Mouse (Mus musculus) CH12.LX (cell line): ENCODE measurements at regions not wholly inside any gene's neighbourhood (a gene's known extent, or its start where the extent isn't known, plus 50 kb on each side); places are given as distances from the start of the nearest gene placed in this dataset.

Experiments
- DNase-seq: peaks from one replicate; pipeline ENCODE4 v3.0.0-alpha.2; 2013; ENCODE audit errors: extremely low read depth
- H3K27ac ChIP-seq: 2 replicates; pipeline ENCODE4 v1.5.1; 2012; ENCODE audit warnings: low read depth, mild to moderate bottlenecking, control low read depth, moderate library complexity; ENCODE audit not compliant: insufficient read depth
- H3K27me3 ChIP-seq: replicated peaks from 2 replicates; pipeline ENCODE3; 2012; ENCODE audit warnings: inconsistent platforms
- H3K36me3 ChIP-seq, 2 experiments: replicated peaks in 1 of 2; 2 replicates each; pipeline versions ENCODE3 to v1.6.1; 2012; ENCODE audit warnings: inconsistent platforms in 1 of 2, low read length in 1 of 2, mild to moderate bottlenecking in 1 of 2, mixed read lengths in 1 of 2, moderate library complexity in 1 of 2; ENCODE audit not compliant: control insufficient read depth in 1 of 2, insufficient read depth in 1 of 2
- H3K4me1 ChIP-seq, 2 experiments: 2 replicates each; pipeline ENCODE4 v1.6.1; 2012; ENCODE audit warnings: inconsistent platforms in 1 of 2, moderate library complexity in 1 of 2; ENCODE audit not compliant: insufficient read depth in 2 of 2, control insufficient read depth in 1 of 2
- H3K4me2 ChIP-seq: 2 replicates; pipeline ENCODE4 v1.6.1; 2012; ENCODE audit warnings: low read depth, mild to moderate bottlenecking, control low read depth; ENCODE audit not compliant: poor library complexity, insufficient read depth, severe bottlenecking
- H3K4me3 ChIP-seq, 3 experiments: fragments of 150-350 bp in 1 of 3; sonication (generic) in 1 of 3; replicated peaks in 1 of 3; 2 replicates each; pipeline versions ENCODE3 to v1.5.1; 2011 to 2012; ENCODE audit warnings: low read depth in 2 of 3, low read length in 2 of 3, mild to moderate bottlenecking in 2 of 3, moderate library complexity in 2 of 3, control low read depth in 1 of 3, improper control_type of control experiment in 1 of 3, inconsistent platforms in 1 of 3, mixed read lengths in 1 of 3; ENCODE audit not compliant: poor library complexity in 1 of 3
- H3K79me2 ChIP-seq: replicated peaks from 2 replicates; pipeline ENCODE4 v1.6.1; 2012; ENCODE audit warnings: mild to moderate bottlenecking, moderate library complexity; ENCODE audit not compliant: control insufficient read depth, poor library complexity, insufficient read depth, severe bottlenecking; ENCODE audit errors: extremely low read depth
- H3K9ac ChIP-seq: 2 replicates; pipeline ENCODE4 v1.6.1; 2012; ENCODE audit warnings: low read depth, mild to moderate bottlenecking, control low read depth, moderate library complexity; ENCODE audit not compliant: insufficient read depth
- H3K9me3 ChIP-seq: replicated peaks from 2 replicates; pipeline ENCODE3; 2012; ENCODE audit warnings: low read length, inconsistent platforms, mixed read lengths
- BHLHE40 ChIP-seq: IDR thresholded peaks from 2 replicates; pipeline ENCODE4 v1.6.1; 2011; ENCODE audit warnings: mild to moderate bottlenecking, low read depth, low read length, improper control_type of control experiment
- E2F4 ChIP-seq: IDR thresholded peaks from 2 replicates; pipeline ENCODE4 v1.6.1; 2011; ENCODE audit warnings: low read depth, low read length, improper control_type of control experiment; ENCODE audit not compliant: insufficient replicate concordance
- ETS1 ChIP-seq: conservative IDR thresholded peaks from 2 replicates; pipeline ENCODE4 v1.6.1; 2012; ENCODE audit warnings: low read depth, mild to moderate bottlenecking, inconsistent platforms, low read length, improper control_type of control experiment, moderate library complexity
- GABPA ChIP-seq: IDR thresholded peaks from 2 replicates; pipeline ENCODE4 v1.6.1; 2012; ENCODE audit warnings: low read depth, low read length, improper control_type of control experiment, inconsistent platforms; ENCODE audit not compliant: insufficient replicate concordance
- MAFK ChIP-seq: IDR thresholded peaks from 2 replicates; pipeline ENCODE4 v1.6.1; 2011; ENCODE audit warnings: low read length, improper control_type of control experiment; ENCODE audit not compliant: insufficient replicate concordance
- MAZ ChIP-seq: IDR thresholded peaks from 2 replicates; pipeline ENCODE4 v1.6.1; 2012; ENCODE audit warnings: low read depth, mild to moderate bottlenecking, inconsistent platforms, low read length, improper control_type of control experiment, moderate library complexity
- MXI1 ChIP-seq: IDR thresholded peaks from 2 replicates; pipeline ENCODE4 v1.6.1; 2011; ENCODE audit warnings: mild to moderate bottlenecking, low read depth, low read length, improper control_type of control experiment
- NELFE ChIP-seq: IDR thresholded peaks from 2 replicates; pipeline ENCODE4 v1.6.1; 2011; ENCODE audit warnings: low read depth, low read length, improper control_type of control experiment
- PAX5 ChIP-seq: IDR thresholded peaks from 2 replicates; pipeline ENCODE4 v1.6.1; 2012; ENCODE audit warnings: low read length, inconsistent platforms, mixed read lengths
- RAD21 ChIP-seq: IDR thresholded peaks from 2 replicates; pipeline ENCODE4 v1.6.1; 2011; ENCODE audit warnings: low read depth, mild to moderate bottlenecking, low read length, improper control_type of control experiment, moderate library complexity
- SMC3 ChIP-seq: IDR thresholded peaks from 2 replicates; pipeline ENCODE4 v1.6.1; 2011; ENCODE audit warnings: low read depth, low read length, improper control_type of control experiment
- TBP ChIP-seq: conservative IDR thresholded peaks from 2 replicates; pipeline ENCODE4 v1.6.1; 2011; ENCODE audit warnings: low read depth, low read length, improper control_type of control experiment
- TCF12 ChIP-seq: IDR thresholded peaks from 2 replicates; pipeline ENCODE4 v1.6.1; 2014; ENCODE audit warnings: low read depth, mild to moderate bottlenecking, inconsistent platforms, low read length, improper control_type of control experiment
- ZNF384 ChIP-seq: IDR thresholded peaks from 2 replicates; pipeline ENCODE4 v1.6.1; 2012; ENCODE audit warnings: low read depth, low read length, improper control_type of control experiment, inconsistent platforms
- dilution Hi-C: fragments of 300-500 bp; cut with MboI; formaldehyde crosslinking; loops from 2 replicates; pipeline ENCODE4 v1.14.3; 2020; ENCODE audit warnings: low sequenced_read_pairs; ENCODE audit not compliant: extremely low pct_unique_long_range_greater_than_20kb, extremely low pct_ligation_motif_present
- in situ Hi-C: fragments of 300-500 bp; cut with MboI; formaldehyde crosslinking; loops from 3 replicates; pipeline ENCODE4 v1.14.3; 2019; ENCODE audit warnings: low sequenced_read_pairs, low pct_ligation_motif_present, low pct_unique_long_range_greater_than_20kb, mixed read lengths

DNA sequence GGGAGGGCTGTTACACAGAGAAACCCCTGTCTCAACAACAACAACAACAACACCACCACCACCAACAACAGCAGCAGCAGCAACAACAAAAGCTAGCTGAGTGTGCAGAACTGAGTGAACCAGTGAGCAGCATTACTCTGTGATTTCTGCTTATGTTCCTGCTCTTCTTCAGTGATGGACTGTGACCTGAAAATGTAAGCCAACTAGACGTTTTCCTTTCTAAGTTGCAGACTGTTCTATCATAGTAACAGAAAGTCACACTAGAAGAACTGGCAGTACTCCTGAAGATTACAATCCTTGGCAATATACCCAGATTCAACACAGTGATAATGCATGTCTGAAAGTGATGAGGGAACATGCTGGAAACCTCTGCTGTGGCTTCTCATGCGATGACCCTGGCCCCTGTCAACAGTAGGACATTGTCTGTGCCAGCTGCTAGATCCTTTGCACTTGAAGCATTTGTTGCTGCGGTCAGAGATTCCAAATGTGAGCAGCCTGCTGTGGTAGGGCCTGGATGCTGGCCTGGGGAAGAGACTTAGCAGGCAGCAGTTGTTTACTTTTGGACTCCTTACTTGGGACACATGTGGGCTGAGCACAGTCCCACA is 115.6 kb upstream of the Tex13c2 start:
- Histone ChIP-seq H3K4me1 (no peaks in the 10 kb centered on the region), H3K9ac (no peak overlapping the region), H3K36me3 (no peaks in the 10 kb centered on the region), H3K4me2 (no peak overlapping the region), H3K9me3 (no peaks in the 10 kb centered on the region), H3K27me3 (no peaks in the 10 kb centered on the region), H3K27ac (no peak overlapping the region), H3K79me2 (no peaks in the 10 kb centered on the region), H3K4me3 (no peak overlapping the region)
- no peak for DNase-seq
- dilution Hi-C loops: no loop called here
- in situ Hi-C loops: loop anchor here (25.0 kb wide), 1 partner anchor 138 kb away; the partner anchor contains the start of gene Sh2d1a
- TF ChIP-seq PAX5 (no peak), ETS1 (no peak), RAD21 (no peak), MXI1 (no peak), MAFK (no peak), BHLHE40 (no peak), MAZ (no peak), TCF12 (no peak), SMC3 (no peak), TBP (no peak), GABPA (no peak), ZNF384 (no peak), NELFE (no peak)

DNA sequence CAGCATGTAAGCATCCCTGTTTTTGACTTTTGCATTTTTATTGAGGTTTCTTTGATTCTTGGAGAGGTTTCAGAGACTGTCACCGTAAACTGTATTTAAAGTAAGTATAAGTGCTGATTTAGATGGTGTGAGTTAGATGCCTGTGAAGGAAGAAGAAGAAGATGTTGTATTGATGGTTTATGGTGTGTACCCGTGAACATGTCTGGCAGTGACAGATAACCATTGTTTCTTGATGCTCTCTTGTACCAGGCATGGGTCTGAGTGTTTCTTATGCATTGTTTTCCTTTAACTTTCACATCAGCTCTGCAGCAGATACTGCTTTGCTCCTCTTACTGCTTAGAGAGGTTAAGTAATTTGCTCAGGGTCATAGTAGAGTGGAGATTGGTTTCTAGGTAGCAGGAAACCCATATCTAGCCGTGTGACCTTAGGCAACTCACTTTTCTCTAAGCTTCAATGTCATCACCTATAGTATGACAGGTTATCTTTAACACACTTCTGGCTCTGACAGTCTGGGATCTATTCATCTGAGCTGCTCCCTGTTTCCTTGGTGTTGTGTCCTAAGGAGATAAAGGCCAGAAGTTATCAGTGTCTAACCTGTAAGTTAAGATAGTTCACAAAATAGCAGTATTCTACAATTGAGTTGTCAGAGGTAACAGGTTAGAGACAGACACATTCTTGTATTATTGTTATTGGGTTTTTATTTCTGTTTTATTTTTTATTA is 95.5 kb upstream of the Tex13c2 start:
- H3K36me3 ChIP-seq: no peaks in the 10 kb centered on the region
- H3K9ac ChIP-seq: no peak overlapping the region
- no peak for TF ChIP-seq E2F4
- no peak overlapping the region for H3K4me2 ChIP-seq
- no peaks in the 10 kb centered on the region for H3K4me1 ChIP-seq
- no peak overlapping the region for H3K27ac ChIP-seq
- DNase-seq: no peak
- in situ Hi-C loops: loop anchor here (25.0 kb wide), 1 partner anchor 107 kb away; no protein-coding TSS in a partner anchor
- dilution Hi-C loops: no loop called here
- H3K9me3 ChIP-seq: no peaks in the 10 kb centered on the region
- H3K4me3 ChIP-seq: no peak overlapping the region
- H3K79me2 ChIP-seq: no peaks in the 10 kb centered on the region
- no peaks in the 10 kb centered on the region for H3K27me3 ChIP-seq
